Comparison of ENCODE assay signal across 16 mouse cellular contexts in the genomic region with DNA sequence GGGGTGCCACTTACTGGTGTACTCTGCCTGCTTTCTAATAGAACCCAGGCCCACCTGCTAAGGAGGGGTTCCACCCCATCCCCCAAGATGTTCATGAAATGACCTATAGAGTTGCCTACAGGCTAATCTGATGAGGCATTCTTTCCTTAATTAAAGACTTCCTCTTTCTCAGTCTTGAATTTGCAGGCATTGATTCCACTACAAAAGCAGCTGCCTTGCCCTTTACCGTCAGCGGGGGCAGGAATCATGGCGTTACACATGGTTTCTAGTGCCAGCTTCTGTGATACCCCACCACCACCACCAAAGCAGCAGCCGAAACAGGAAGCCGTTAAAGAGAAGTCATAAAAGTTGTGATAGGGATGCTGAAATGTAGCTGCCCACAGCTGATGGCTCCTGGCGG.
"Had no signal": no experiment of that assay in that cellular context is flagged by ENCODE, and none has a peak within 500 bp of the region (broad histone marks: within the 10 kb centered on the region; RNA-seq: fewer than 3 reads in every experiment).

No protein-coding gene starts in this region.

- H3K4me1 ChIP-seq: midbrain, embryonic 13.5 days; neural tube, embryonic 15.5 days had no signal

- ATAC-seq: lung, postnatal 0 days; midbrain, embryonic 13.5 days had no signal

- H3K9me3 ChIP-seq: limb, embryonic 13.5 days; midbrain, embryonic 13.5 days; neural tube, embryonic 15.5 days had no signal

- H3K4me3 ChIP-seq: layer of hippocampus, adult 2 months; limb, embryonic 13.5 days; midbrain, embryonic 13.5 days; myocyte; neural tube, embryonic 15.5 days had no signal

- H3K27me3 ChIP-seq: limb, embryonic 13.5 days; midbrain, embryonic 13.5 days; neural tube, embryonic 15.5 days had no signal

- H3K4me2 ChIP-seq: limb, embryonic 13.5 days; midbrain, embryonic 13.5 days; neural tube, embryonic 15.5 days had no signal

- H3K27ac ChIP-seq: layer of hippocampus, adult 2 months; limb, embryonic 13.5 days; liver, embryonic 14.5 days; midbrain, embryonic 13.5 days; neural tube, embryonic 15.5 days; stomach, postnatal 0 days had no signal

- H3K9ac ChIP-seq: limb, embryonic 13.5 days; liver, embryonic 14.5 days; midbrain, embryonic 13.5 days; neural tube, embryonic 15.5 days had no signal

- DNase-seq: kidney, adult 9 months; kidney, postnatal 10 days; kidney, postnatal 4 days; left cerebral cortex, postnatal 4 days; lung, adult 18-20 months; lung, postnatal 4 days; right cerebral cortex, adult 18-20 months; right cerebral cortex, postnatal 25 days had no signal
